Mouse (Mus musculus) lung, adult 18-20 months (tissue): Measurements from ENCODE around the gene Hist1h4f.
"Not testable (repeated sequence)": the region's sequence is repeated elsewhere in the genome, so short reads cannot be mapped to it uniquely, and the experiment has no call there.

Experiments
- DNase-seq, 2 experiments: peaks; one replicate each; pipeline ENCODE4 v3.0.0; 2022; ENCODE audit warnings: mixed read lengths in 2 of 2

The Hist1h4f gene

DNA sequence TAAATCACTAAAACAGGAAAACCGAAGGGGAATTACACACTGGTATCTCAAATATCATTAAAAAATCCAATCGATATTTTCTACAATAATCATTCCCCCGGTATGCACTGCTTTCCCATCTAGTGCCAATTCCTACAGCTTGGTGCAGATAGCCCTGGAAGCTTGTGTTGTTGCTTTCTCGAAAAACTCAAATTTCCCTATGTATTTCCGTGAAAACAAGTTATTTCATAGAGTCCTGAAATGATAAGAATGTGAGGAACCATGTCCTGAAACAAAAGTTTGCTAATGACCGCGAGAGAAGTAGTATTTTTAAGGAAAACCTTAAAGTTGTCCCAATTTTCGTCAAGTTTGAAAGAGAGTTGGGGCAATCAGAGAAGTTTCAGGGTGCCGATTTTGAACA, 2.9 kb upstream of the Hist1h4f start:
- no peak for DNase-seq

DNA sequence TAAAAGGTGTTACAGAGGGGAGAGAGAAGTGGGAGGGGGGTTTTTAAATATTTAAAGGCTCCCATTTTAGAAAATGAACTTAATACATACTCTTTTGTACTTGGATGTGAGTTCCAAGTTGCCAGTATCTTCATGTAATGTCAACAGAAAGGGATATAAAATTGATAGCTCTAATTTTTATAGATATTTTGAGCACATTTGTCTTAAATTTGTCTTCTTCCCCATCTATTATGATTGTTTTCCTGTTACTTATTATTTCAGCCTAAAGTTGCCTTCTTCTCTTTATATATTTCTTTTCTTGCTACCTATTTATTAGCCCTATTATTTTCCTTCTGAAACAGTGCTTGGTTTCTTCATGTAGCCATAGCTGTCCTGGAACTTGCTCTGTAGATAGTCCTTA, 1.5 kb upstream of the Hist1h4f start, which contains the start of gene Hist1h1d:
Gene Hist1h1d, plus strand, starts transcription at position 301 of the 400 bp plus-strand sequence.
- DNase-seq, result no peak

DNA sequence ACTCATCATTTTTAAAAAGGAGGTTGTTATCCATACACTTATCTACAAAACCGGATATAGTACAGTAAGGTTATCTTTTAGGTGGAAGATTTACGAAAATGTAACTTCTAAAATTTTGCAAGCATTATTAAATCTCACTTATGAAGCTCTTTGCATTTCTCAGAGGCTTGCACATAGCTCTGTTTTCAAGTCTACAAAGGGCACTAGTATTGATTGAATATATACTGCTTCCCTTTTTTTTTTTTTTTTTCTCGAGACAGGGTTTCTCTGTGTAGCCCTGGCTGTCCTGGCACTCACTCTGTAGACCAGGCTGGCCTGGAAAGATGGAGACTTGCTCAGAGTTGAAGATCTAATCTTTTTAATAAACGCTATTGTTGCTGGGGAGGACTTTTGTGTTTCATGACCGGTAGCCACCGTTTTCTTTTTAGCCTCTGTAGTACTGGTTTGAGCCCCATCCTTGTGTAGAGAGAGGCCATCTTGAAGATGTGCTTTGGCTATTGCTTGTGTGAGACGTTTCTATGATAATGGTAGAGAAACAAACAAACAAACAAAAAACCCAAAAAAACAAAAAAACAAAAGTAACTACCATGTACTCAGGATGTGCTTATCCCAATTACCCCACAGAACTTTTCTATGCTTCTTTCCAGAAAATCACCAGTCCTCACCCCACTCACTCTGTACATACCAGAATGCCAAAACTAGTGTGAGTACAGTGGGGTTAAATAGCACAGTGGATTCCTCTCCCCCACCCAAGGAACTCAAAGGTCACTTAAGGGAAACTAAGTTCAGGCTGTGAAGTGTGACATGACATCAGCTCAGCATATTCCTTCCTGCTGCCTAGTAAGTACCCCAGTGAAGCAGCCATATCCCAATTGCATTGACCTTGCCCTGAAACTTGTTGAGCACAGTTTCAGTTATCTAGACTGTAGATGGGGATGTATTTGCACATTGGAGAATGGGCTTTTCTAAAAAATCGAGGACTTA, 775 bp upstream of the Hist1h4f start:
- DNase-seq, result no peak

DNA sequence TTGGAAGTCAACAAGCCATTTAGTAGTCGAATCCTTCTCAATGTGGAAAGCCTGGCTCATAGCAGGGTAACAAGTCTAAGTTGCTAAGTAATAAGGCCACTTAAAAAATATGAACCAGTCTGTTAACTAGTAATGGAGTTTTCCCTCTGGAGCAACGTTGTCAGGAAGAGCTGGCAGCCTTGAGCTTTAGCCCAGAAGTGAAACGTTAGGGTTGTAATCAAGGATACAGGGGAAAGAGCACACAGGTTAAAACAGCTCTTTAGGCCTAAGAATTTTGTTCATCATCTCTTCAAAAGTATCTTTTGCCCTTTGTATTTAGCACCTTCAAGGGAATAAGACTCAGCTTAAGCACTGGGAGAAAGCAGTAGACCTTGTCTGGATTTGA, 695 bp downstream of the Hist1h4f start:
- DNase-seq, result no peak

DNA sequence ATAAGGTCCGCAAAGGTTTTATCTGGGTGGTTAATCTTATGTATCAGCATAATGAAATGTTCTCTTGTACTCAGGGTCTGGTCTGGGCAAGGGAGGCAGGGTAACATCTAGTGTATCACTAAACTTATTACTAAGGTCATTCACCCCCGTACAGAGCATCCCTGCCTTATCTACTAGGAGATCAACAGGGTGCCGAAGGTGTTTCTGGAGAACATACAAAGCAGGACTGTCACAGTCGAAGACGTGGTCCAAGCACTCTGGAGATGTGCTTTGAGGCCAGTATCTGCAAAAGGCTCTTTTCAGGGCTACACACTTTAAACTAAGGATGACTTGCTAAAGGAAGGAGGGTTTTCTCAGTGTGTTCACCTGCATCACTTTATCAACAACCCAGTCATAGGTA, 4.8 kb downstream of the Hist1h4f start:
- no peak for DNase-seq

DNA sequence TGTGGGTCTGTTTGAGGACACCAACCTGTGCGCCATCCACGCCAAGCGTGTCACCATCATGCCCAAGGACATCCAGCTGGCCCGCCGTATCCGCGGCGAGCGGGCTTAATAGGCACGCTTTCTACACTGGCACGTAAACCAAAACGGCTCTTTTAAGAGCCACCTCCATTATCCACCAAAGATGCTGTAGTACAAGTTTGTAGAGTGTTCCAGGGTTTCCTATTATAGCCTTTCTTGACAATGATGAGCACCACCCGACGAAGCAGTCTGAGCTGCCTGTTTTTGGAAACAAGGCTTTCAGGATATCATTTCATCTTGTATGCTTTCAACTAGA, 6.7 kb downstream of the Hist1h4f start:
- not testable (repeated sequence) for DNase-seq

DNA sequence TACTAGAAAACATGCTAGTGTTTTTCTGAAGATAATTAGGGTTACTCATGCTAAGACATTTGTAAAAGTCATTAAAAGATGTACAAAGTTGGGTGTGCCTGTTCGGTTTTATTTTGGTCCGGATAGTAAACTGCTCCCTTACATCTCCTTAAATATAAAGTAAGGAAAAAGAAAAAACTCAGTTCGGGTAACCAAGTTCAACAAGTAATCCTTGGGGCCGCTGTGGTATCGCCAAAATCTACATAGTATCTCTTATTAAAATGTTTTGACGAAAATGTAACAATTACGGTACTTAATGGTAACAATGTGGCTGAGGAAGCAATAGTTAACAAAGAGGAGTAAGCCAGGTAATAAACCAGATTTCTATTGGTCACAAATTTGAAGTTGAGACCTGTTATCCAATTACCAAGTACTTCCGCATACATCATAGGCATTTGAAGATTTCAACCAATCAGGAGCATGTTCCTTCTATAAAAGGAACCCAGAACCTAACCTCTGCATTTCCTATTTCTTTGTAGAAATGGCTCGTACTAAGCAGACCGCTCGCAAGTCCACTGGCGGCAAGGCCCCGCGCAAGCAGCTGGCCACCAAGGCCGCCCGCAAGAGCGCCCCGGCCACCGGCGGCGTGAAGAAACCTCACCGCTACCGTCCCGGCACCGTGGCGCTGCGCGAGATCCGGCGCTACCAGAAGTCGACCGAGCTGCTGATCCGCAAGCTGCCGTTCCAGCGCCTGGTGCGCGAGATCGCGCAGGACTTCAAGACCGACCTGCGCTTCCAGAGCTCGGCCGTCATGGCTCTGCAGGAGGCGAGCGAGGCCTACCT, 7.3 kb downstream of the Hist1h4f start, which contains the start of gene Hist1h3f:
Gene Hist1h3f, plus strand, starts transcription at position 88 of the 822 bp plus-strand sequence.
- peak; percentile 62 to 70 for DNase-seq

DNA sequence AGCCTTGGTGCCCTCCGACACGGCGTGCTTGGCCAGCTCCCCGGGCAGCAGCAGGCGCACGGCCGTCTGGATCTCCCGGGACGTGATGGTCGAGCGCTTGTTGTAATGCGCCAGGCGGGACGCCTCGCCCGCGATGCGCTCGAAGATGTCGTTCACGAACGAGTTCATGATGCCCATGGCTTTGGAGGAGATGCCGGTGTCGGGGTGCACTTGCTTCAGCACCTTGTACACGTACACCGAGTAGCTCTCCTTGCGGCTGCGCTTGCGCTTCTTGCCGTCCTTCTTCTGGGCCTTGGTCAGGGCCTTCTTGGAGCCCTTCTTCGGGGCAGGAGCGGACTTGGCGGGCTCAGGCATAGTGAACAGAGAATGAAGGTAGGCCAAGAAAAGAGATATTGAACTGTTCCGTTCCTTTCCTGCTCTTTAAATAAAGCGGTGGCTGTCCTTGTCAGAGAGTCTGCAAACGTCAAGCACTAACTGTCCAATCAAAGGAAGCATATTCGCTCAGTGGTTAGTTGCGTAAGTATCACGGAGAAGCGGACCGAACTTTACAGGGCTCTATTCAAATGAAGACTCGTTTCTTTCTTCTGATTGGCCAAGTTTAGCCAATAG, 8.3 kb downstream of the Hist1h4f start, which contains the start of gene Hist1h2bh:
Gene Hist1h2bh, minus strand, starts transcription at position 394 of the 609 bp plus-strand sequence.
- DNase-seq, result peak; percentile 74 to 84

DNA sequence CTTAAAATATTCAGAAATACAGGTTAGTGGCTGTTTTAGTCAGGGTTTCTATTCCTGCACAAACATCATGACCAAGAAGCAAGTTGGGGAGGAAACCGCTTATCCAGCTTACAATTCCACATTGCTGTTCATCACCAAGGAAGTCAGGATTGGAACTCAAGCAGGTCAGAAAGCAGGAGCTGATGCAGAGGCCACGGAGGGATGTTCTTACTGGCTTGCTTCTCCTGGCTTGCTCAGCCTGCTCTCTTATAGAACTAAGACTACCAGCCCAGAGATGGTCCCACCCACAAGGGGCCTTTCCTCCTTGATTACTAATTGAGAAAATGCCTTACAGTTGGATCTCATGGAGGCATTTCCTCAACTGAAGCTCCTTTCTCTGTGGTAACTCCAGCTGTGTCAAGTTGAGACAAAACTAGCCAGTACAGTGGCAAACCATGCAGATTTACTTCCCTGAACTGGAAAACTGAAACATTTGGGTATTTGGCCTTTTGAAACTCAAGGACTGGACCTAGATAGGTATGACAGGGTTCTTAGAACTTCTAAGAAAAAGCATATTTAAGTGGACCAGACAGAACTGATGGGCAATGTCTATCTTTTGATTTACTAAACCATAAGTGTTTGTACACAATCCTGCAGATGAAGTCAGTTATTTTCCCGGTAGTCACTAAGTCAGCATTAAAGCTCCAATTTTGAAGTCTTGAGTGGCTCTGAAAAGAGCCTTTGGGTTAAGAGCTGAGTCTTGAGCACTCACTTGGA, 9.0 kb downstream of the Hist1h4f start:
- DNase-seq, result not testable (repeated sequence)

DNA sequence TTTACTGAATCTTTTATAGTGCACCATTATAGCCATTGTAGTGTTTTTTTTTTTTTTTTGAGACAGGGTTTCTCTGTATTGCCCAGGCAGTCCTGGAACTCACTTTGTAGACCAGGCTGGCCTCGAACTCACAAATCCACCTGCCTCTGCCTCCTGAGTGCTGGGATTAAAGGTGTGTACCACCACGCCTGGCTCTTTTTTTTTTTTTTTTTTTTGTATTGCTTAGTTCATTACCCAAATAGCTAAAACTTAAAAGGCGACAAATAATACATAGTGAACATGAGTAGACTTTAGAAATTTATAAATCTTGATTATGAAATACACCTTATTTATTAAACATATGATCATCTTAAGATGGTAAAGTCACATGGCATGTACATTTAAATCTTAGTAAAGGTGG, 10.0 kb downstream of the Hist1h4f start:
- DNase-seq, result no peak

DNA sequence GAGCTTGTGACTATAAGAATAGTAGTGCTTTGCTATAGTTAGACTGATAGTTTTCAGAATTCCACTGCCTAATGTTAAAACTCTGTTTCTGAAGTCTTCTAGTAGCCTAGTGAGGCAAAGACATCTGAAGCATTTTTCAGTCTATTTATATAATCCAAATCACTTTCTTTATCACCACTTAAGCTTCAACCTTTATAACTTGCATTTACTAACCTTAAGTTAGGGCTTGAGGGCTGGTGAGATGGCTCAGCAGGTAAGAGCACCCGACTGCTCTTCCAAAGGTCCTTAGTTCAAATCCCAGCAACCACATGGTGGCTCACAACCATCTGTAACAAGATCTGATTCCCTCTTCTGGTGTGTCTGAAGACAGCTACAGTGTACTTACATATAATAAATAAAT, 11.6 kb downstream of the Hist1h4f start:
- not testable (repeated sequence) for DNase-seq

DNA sequence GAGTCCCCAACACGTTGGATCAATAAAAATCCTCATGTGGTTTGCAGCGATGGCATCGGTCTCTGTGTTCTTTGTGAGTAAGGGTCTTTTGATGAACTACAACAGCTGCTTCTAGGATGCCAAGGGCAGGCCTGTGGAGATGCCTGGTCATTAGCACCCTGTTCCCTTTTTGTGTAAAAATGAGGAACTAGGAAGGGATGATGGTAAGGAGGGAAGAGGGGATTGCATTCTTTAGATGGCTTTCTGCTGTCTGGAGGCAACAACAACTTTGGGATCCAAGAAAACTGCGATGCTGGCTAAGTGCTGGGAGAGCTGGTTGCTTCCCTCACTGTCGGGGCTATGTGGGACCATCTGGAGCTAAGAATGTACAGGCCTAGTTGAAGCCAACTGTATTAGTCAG, 13.2 kb downstream of the Hist1h4f start:
- no peak for DNase-seq

DNA sequence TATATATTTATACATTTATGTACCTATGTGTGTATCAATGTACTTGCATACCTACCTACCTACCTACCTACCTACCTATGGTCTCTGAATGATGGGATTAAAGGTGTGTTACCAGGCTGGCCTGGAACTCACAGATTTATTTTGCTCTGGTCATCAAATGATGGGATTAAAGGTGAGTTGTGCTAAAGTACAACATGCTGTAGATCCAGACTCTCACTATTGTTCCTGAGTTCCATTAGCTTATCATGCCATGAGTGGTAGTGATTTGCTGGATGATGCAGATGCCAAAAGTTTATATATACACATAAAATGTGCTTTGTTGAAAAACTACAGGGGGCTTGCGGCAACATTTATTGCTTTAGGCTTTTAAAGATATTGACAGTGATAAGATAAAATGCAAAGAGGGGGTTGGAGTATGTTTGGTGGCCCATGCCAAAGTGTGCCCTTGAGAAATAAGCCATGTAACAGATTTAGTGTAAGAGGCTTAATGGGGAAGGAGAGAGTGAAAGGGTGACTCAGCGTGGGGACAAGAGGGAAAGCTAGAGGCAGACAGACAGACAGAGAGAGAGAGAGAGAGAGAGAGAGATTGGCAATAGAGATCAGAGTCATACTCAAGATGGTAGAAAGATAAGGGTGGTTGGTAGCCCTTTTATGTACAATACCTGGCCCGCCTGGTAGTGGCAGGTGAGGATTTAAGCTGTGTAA, 14.3 kb downstream of the Hist1h4f start:
- DNase-seq, result no peak

DNA sequence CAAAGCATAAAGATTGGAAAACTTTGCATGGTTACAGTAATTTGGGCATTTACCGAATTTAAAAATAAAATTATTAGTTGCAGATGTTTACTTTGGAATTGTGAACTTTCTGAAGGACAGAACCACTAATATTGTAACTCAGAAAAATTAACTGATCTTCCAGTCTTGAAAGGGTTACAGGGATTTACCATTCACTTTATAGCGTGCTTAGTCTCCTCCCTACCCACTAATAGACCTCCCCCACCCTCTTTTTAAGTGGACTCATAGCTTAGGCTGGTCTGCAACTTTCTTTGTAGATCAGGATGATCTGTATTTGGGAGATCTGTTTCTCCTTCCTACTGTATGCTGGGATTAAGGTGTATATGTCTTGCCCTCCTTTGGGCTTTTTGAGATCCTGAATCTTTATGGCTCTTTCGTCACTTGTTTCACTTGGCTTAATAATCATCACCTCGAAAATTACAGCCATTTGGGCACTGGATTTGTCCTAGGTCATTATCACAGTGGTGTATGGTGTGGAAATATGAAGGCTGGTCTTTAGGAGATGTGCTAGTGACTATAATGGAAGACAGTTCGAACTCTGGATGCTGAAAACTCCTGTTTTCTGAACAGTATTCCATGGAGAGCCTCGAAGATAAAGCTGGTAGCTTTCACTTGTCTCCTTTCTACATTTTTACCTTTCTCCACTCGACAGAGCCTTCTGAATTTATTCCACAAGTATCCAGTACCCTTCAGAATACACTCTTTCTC, 15.2 kb downstream of the Hist1h4f start:
- DNase-seq, result no peak

DNA sequence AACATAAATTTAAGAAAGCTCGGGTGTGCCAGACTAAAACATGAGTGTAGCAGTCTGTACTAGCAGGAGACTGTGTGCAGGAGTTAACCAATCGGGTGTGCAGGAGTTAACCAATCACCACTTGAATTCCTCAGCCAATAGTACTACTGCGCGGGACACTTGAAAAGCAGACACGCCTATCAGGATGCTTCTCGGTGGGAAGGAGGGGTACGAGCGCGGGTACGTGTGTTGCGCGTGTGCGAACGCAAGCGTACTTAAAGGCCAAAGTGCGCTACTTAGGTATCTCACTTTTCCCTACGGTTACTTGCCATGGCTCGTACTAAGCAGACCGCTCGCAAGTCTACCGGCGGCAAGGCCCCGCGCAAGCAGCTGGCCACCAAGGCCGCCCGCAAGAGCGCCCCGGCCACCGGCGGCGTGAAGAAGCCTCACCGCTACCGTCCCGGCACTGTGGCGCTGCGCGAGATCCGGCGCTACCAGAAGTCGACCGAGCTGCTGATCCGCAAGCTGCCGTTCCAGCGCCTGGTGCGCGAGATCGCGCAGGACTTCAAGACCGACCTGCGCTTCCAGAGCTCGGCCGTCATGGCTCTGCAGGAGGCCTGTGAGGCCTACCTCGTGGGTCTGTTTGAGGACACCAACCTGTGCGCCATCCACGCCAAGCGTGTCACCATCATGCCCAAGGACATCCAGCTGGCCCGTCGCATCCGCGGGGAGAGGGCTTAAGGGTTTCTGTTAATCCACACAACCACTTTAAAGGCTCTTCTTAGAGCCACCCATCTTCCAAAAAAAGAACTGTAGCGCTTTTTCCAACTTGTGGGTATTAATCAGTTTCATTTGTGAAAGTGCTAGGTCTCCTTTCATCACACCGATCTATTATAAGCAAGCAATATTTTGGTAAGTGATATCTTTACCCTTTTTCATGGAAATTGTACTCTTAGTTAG, 16.0 kb downstream of the Hist1h4f start, which contains the start of gene Hist1h3g:
Gene Hist1h3g, plus strand, starts transcription at position 286 of the 939 bp plus-strand sequence.
- DNase-seq, result peak; percentile 82 to 88

DNA sequence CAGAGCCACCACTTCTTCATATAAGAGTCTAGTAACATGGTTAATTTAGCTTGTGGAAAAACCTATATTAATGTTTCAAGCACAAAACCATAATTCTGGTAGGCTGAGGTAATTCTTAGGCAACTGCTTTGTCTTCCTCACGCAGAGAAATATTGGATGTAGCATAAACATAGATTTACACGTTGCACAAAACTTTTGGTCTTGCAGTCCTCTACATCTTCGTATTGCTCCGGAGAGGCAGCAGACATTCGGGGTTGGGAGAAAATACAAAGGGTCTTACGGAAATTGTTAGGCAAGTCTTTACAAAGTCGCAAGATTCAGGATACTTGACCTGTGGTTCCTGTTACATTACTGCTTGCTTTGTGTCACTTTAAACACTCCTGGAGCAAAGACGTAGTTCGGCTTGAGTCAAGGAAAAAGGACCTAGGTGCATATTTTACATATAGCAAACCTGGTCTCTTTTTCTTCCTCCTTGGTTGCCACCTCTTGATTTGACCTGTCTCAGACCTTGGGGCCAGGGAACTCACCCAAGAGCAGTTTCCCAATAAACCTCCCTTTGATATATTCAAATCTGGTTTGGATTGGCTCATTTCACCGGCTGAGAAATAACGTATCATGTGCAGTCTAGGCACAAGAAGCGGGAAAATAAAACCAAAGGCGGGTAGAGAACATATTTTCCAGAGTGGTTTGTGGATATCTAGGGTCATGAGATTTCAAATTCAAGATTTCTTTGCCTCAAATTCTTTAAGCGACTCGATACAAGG, 16.9 kb downstream of the Hist1h4f start:
- peak in 1 of 2 experiments; percentile 17 for DNase-seq

DNA sequence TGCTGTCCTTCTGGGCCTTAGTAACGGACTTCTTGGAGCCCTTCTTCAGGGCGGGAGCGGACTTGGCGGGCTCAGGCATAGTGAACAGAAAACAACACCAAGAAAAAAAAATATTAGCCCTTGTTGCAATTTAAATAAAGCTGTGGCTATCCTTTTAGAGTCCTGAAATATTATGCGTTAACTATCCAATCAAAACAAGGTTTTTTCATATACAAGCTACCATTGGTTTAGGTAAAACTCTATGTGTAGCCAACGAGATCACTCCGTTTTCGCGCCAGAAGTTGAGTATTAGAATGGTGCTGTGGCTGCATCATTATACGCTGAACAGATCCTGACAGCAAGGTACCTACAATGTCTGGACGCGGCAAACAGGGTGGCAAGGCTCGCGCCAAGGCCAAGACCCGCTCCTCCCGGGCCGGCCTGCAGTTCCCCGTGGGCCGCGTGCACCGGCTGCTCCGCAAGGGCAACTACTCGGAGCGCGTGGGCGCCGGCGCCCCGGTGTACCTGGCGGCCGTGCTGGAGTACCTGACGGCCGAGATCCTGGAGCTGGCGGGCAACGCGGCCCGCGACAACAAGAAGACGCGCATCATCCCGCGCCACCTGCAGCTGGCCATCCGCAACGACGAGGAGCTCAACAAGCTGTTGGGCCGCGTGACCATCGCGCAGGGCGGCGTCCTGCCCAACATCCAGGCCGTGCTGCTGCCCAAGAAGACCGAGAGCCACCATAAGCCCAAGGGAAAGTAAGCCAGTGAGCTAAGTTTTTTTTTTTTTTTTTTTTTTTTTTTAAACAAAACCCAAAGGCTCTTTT, 17.7 kb downstream of the Hist1h4f start, which contains the start of gene Hist1h2af:
Gene Hist1h2af, plus strand, starts transcription at position 347 of the 808 bp plus-strand sequence.
- DNase-seq, result peak; percentile 30 to 46
